Mouse (Mus musculus): ENCODE measurements around the gene Itpr1. TPM values are rescaled to one million over a fixed set of nuclear protein-coding genes. Genes with fewer than 3 reads are reported as not detected.

Itpr1 gene
- polyA plus RNA-seq, 1 experiment = not detected

DNA sequence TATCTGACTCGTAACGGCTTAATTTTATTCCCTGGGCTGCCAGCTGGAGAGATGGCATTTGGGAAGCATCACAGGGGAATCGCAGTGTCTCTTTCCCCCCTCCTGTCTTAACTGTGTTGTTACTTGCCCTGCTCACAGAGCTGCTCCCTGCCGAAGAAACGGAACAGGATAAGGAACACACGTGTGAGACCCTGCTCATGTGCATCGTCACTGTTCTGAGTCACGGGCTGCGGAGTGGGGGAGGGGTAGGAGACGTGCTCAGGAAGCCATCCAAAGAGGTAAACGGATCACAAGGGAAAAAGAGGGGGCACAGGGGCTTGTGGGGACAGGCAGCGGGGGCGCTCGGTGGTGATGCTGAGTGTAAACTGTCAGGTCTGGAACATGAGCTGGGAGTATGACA, 305.7 kb downstream of the Itpr1 start:
- TF ChIP-seq POLR2A (IDR thresholded peaks at IDR 0.05; ENCODE audit: insufficient read depth, low read depth, low read length) (no peak), CTCF (IDR thresholded peaks at IDR 0.05; ENCODE audit: insufficient read depth, low read depth, low read length) (no peak)
- 53% methylated on average over 14 of the region's 14 CpGs for WGBS
- Histone ChIP-seq H3K27ac (ENCODE audit: insufficient read depth, low read depth, low read length) (no peak overlapping the region), H3K4me3 (ENCODE audit: insufficient read depth, low read depth, low read length) (peak overlapping the region; percentile 5), H3K4me1 (ENCODE audit: control insufficient read depth, insufficient read depth, low read length) (peaks cover 22% of the 10 kb centered on the region)

DNA sequence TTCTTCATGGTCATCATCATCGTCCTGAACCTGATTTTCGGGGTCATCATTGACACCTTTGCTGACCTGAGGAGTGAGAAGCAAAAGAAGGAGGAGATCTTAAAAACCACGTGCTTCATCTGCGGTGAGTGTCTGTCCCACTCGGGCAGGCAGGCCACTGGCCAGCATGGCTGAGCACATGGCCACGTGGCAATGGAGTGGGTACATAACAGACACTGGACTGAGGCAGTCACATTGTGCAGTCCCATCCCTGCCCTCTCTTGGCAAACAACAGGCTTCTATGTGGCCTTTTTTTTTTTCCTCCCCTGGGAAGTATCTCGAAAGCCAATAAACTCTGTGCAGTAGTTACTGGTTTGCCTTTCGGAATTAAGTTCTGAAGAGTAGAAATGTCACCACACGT, 306.4 kb downstream of the Itpr1 start:
- no peak overlapping the region for H3K4me3 ChIP-seq (ENCODE audit: insufficient read depth, low read depth, low read length)
- peaks cover 22% of the 10 kb centered on the region for H3K4me1 ChIP-seq (ENCODE audit: control insufficient read depth, insufficient read depth, low read length)
- H3K27ac ChIP-seq (ENCODE audit: insufficient read depth, low read depth, low read length) = no peak overlapping the region
- WGBS = 89% methylated on average over 9 of the region's 9 CpGs
- no peak for TF ChIP-seq CTCF (IDR thresholded peaks at IDR 0.05; ENCODE audit: insufficient read depth, low read depth, low read length)

DNA sequence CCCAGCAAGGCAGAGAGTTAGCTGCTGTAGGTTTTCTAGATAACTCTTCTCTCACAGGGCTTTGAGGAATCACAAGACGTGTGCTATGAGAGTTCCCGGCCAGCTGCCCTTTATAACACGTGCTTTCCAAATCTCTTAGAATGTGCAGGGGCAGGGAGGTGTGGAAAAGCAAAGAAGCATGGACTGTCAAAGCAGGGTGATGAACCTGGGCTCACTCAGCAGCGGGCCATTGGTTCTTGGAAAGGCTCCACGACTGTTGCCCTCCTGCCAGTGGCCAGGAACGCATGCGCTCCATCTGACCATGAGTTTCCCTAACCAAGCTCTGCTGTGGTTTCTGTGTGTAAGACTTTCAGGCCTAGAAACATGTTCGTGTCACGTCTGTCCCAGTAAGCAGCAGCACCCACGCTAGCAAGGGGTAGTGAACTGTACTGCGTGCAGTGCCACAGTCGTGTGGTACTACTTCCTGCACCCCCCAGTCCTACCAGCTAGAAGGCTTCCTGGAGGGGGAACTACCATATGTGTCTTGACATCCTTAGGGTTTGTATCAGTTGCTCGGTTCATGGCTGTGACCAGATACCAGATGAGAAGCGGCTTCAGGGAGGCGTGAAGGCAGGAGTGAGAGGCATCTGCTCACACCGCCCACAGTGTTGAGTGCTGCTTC, 311.2 kb downstream of the Itpr1 start:
- no peak overlapping the region for H3K27ac ChIP-seq (ENCODE audit: insufficient read depth, low read depth, low read length)
- WGBS = 93% methylated on average over 16 of the region's 16 CpGs
- H3K4me3 ChIP-seq (ENCODE audit: insufficient read depth, low read depth, low read length) = no peak overlapping the region
- peaks cover 11% of the 10 kb centered on the region for H3K4me1 ChIP-seq (ENCODE audit: control insufficient read depth, insufficient read depth, low read length)
- no peak for TF ChIP-seq CTCF (IDR thresholded peaks at IDR 0.05; ENCODE audit: insufficient read depth, low read depth, low read length)
- TF ChIP-seq POLR2A (IDR thresholded peaks at IDR 0.05; ENCODE audit: insufficient read depth, low read depth, low read length) = no peak

DNA sequence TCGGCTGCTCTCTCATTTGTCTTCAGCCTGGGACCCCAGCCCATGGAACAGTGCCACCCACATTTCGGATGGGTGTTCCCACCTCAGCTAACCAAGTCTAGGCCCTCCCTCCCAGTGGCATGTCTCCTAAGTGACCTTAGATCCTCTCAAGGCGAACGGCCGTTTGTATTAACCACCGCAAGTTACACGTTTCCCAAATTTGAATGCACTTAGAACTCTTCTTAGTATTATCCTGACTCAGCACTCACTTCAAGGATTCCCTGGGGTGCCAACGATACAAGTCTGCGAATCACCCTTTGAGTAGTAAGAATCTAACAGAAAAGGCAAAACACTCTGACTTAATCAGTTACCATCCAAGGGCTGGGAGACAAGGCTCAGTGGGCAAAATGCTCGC, 311.7 kb downstream of the Itpr1 start:
- no peak for TF ChIP-seq CTCF (IDR thresholded peaks at IDR 0.05; ENCODE audit: insufficient read depth, low read depth, low read length)
- TF ChIP-seq POLR2A (IDR thresholded peaks at IDR 0.05; ENCODE audit: insufficient read depth, low read depth, low read length) = no peak
- 87% methylated on average over 10 of the region's 10 CpGs for WGBS
- Histone ChIP-seq H3K4me3 (ENCODE audit: insufficient read depth, low read depth, low read length) (no peak overlapping the region), H3K27ac (ENCODE audit: insufficient read depth, low read depth, low read length) (no peak overlapping the region), H3K4me1 (ENCODE audit: control insufficient read depth, insufficient read depth, low read length) (peaks cover 8% of the 10 kb centered on the region)

DNA sequence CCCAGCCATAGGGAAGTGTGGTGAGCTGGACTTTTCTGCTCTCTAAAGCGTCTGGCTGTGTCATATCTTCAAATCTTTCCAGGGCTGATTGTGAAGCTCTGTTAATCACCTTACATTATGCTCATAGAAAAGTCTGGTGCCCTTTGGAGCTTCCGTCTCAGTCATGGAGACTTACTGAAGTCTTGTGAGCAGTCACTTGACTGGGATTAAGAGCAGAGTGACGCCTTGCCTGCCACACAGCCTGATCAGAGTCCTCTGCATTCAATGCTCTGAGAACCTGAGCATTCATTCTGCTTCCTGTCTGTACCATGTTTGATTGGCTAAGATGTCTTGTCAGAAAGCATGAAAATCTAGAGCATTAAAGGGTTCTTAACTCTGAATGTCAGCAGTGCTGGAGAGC, 314.7 kb downstream of the Itpr1 start:
- Histone ChIP-seq H3K4me3 (ENCODE audit: insufficient read depth, low read depth, low read length) (no peak overlapping the region), H3K27ac (ENCODE audit: insufficient read depth, low read depth, low read length) (no peak overlapping the region), H3K4me1 (ENCODE audit: control insufficient read depth, insufficient read depth, low read length) (peaks cover 14% of the 10 kb centered on the region)
- 90% methylated on average over 3 of the region's 3 CpGs for WGBS
- TF ChIP-seq POLR2A (IDR thresholded peaks at IDR 0.05; ENCODE audit: insufficient read depth, low read depth, low read length) (no peak), CTCF (IDR thresholded peaks at IDR 0.05; ENCODE audit: insufficient read depth, low read depth, low read length) (no peak)

DNA sequence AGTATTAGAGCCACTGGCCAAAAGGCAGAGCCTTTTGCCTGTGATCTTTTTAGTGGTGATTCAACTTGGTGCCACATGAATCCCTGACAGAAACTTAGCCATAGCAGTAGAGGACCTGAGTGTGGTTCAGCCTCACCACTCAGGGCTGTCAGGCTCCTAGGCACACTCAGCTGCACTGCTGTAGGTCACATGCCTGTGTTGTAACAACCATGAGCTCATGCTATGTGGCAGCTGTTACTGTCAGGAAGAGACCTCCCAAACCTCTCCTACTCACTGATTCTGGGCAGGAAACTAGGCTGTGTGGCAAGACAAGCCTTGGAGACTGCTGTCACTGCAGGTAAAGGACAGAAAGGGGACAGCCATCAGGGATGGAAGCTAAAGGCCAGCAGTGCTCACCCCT, 315.1 kb downstream of the Itpr1 start:
- Histone ChIP-seq H3K27ac (ENCODE audit: insufficient read depth, low read depth, low read length) (no peak overlapping the region), H3K4me3 (ENCODE audit: insufficient read depth, low read depth, low read length) (no peak overlapping the region), H3K4me1 (ENCODE audit: control insufficient read depth, insufficient read depth, low read length) (peaks cover 14% of the 10 kb centered on the region)
- TF ChIP-seq POLR2A (IDR thresholded peaks at IDR 0.05; ENCODE audit: insufficient read depth, low read depth, low read length) = no peak
- no peak for TF ChIP-seq CTCF (IDR thresholded peaks at IDR 0.05; ENCODE audit: insufficient read depth, low read depth, low read length)

DNA sequence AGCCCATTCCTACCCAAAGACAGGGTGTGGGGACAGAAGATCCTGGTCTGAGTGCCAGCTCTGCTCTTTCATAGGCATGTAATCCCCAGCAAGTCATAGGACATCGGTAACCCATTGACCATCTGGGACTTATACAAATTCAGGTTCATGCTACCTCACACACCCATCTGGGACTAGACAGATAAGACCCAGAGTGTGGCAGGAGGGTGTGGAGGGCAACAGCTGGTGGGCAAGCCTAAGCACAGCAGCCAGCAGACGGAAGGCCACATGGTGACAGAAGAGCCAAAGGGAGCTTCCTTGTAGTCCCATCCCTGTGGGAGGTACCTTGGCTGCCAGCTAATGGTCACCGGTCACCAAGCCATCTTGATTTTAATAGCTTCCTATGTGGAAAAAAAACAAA, 316.3 kb downstream of the Itpr1 start:
- TF ChIP-seq CTCF (IDR thresholded peaks at IDR 0.05; ENCODE audit: insufficient read depth, low read depth, low read length) (no peak), POLR2A (IDR thresholded peaks at IDR 0.05; ENCODE audit: insufficient read depth, low read depth, low read length) (no peak)
- Histone ChIP-seq H3K4me3 (ENCODE audit: insufficient read depth, low read depth, low read length) (no peak overlapping the region), H3K27ac (ENCODE audit: insufficient read depth, low read depth, low read length) (no peak overlapping the region), H3K4me1 (ENCODE audit: control insufficient read depth, insufficient read depth, low read length) (peaks cover 14% of the 10 kb centered on the region)
- WGBS = 96% methylated on average over 3 of the region's 3 CpGs

DNA sequence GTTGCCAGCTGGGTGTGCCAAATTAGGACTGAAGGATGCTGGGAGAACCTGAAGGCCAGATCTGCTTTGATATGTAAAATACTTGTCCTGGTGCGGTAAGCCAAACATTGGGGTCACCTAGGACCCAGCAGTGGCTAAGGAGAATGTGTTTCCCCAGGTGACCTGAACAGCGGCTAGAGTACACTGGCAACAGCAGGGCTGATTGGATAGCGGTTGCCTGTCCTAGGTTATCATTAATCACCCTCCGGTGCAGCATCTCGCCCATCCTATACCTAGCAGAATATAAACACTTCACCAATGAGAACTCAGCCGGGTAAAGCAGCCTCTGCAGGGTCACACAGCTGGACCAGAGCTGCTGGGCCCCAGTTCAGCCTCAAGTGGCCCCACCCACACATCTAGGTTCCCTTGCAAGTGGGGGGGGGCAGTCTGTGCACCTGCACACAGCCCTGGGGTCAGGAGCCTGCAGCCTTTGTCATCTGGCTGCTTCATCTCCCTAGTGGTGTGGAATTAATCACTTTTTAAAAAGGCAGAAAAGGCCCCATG, 318.0 kb downstream of the Itpr1 start:
- Histone ChIP-seq H3K27ac (ENCODE audit: insufficient read depth, low read depth, low read length) (no peak overlapping the region), H3K4me3 (ENCODE audit: insufficient read depth, low read depth, low read length) (no peak overlapping the region), H3K4me1 (ENCODE audit: control insufficient read depth, insufficient read depth, low read length) (peaks cover 17% of the 10 kb centered on the region)
- no peak for TF ChIP-seq POLR2A (IDR thresholded peaks at IDR 0.05; ENCODE audit: insufficient read depth, low read depth, low read length)
- TF ChIP-seq CTCF (IDR thresholded peaks at IDR 0.05; ENCODE audit: insufficient read depth, low read depth, low read length) = no peak
- 67% methylated on average over 6 of the region's 6 CpGs for WGBS

DNA sequence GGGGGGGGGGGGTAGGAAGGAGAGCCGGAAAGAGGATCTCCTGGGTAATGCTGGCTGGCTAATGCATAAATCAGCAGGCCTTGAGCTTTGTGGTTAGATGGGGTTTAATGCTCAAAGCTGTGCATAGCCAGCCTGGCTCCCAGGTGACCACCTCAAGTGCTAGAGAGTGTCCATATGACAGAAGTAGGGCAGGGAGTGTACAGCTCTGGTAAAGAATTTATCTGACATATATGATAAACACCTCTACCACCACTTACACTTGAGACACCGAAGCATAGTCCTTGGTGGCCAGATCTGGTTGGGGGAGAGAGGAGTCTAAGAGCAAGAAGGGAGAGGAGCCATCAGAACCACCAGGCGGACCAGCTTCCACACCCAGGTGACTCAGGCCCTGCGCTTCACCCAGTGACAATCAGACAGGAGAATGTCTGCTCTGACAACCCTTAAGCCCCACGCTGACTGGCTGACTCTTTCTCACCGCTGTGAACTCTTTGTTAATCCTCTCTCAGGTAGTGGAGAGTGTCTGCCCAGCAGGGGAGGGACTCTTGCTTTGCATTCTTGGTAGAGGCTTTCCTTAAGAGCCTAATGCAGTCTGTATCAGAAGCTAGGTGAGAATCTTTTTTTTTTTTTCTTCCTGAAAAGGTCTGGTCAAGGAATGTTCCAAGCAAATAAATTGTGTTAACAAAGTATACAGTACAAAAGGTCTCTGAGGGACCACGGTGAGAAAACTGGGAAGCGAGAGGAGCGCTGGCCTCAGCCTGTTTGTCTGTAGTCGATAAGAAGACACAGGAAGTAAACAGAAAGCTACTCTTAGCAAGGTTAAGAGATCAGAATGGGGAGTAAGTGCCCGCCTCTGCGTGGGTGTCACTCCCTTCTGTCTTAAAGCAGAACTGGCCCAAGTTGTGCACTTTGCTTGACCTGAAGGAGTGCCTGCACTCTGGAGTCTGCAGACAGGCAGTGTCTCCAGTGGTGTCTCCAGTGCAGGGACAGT, 318.7 kb downstream of the Itpr1 start:
- no peak overlapping the region for H3K27ac ChIP-seq (ENCODE audit: insufficient read depth, low read depth, low read length)
- 68% methylated on average over 12 of the region's 12 CpGs for WGBS
- H3K4me3 ChIP-seq (ENCODE audit: insufficient read depth, low read depth, low read length) = no peak overlapping the region
- no peak for TF ChIP-seq POLR2A (IDR thresholded peaks at IDR 0.05; ENCODE audit: insufficient read depth, low read depth, low read length)
- no peak for TF ChIP-seq CTCF (IDR thresholded peaks at IDR 0.05; ENCODE audit: insufficient read depth, low read depth, low read length)
- H3K4me1 ChIP-seq (ENCODE audit: control insufficient read depth, insufficient read depth, low read length) = peaks cover 17% of the 10 kb centered on the region

Measured in olfactory bulb, adult 2 months (tissue).